Mouse (Mus musculus) neural tube, embryonic 12.5 days (tissue): ENCODE data around the gene Kcnk6. TPM values are rescaled to one million over a fixed set of nuclear protein-coding genes. Genes with fewer than 3 reads are reported as not detected.
A peak's percentile ranks its signal among the peaks of the same experiment; 100 is the strongest.

Experiments
- ATAC-seq: fragments of 200-750 bp; cut with Nextera tagmentation; 2 replicates; pipeline ENCODE4 v1.8.0; 2017; ENCODE audit warnings: low read depth, mild to moderate bottlenecking, moderate TSS enrichment, moderate library complexity; ENCODE audit not compliant: low FRiP score
- H3K27ac ChIP-seq: fragments of 300-500 bp; sonication (generic); 2 replicates; pipeline ENCODE4 v1.5.1; 2016
- H3K27me3 ChIP-seq: fragments of 300-500 bp; sonication (generic); replicated peaks from 2 replicates; pipeline ENCODE4 v1.6.1; 2016; ENCODE audit warnings: mild to moderate bottlenecking
- H3K36me3 ChIP-seq: fragments of 300-500 bp; sonication (generic); 2 replicates; pipeline ENCODE4 v1.6.1; 2016; ENCODE audit warnings: mild to moderate bottlenecking
- H3K4me1 ChIP-seq: fragments of 300-500 bp; sonication (generic); 2 replicates; pipeline ENCODE4 v1.6.1; 2016
- H3K4me2 ChIP-seq: fragments of 300-500 bp; sonication (generic); replicated peaks from 2 replicates; pipeline ENCODE4 v1.6.1; 2016; ENCODE audit warnings: mild to moderate bottlenecking
- H3K4me3 ChIP-seq: fragments of 300-500 bp; sonication (generic); 2 replicates; pipeline ENCODE4 v1.5.1; 2016
- H3K9ac ChIP-seq: fragments of 300-500 bp; sonication (generic); 2 replicates; pipeline ENCODE4 v1.6.1; 2016; ENCODE audit warnings: mild to moderate bottlenecking
- H3K9me3 ChIP-seq: fragments of 300-500 bp; sonication (generic); 2 replicates; pipeline ENCODE4 v1.6.1; 2016; ENCODE audit warnings: mild to moderate bottlenecking
- WGBS: fragments of 180-500 bp; shearing (Covaris S2); methylation state at CpG from one replicate; pipeline ENCODE4 v1.1.7; 2016; 5-methylcytosine and 5-hydroxymethylcytosine counted together
- polyA plus RNA-seq: library from polyadenylated mRNA; unstranded; fragments of >200 nt; fragmentation: Nextera tagmentation; extraction: Ambion mirVana; gene quantifications from 2 replicates; pipeline ENCODE4 v1.2.1, GENCODE M21; 2016

Kcnk6 gene
- polyA plus RNA-seq, 1 experiment from 2014 or later: 0.39 TPM

DNA sequence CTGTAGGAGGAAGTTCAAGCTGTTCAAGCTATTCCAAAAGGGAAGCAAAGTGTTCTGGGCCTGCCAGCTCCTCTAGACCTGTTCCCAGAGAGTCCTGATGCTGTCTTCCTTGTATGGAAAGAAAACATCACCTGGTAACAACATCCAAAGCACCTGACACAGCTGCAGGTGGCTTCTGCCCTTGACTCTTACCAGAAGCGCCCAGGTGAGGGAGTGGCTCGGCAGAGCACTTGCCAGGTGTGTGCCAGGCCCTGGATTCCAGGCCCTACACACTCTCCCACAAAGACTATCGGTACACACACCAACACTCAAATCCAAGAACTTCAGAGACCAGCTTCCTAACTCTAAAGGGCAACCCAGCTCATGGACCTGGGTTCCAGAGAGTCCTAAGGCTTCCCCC lies 31.5 kb upstream of the Kcnk6 start:
- H3K36me3 ChIP-seq: no peaks in the 10 kb centered on the region
- H3K9me3 ChIP-seq: no peaks in the 10 kb centered on the region
- H3K4me3 ChIP-seq: no peak overlapping the region
- H3K27ac ChIP-seq: no peak overlapping the region
- peaks cover 7% of the 10 kb centered on the region for H3K4me1 ChIP-seq
- ATAC-seq: no peak
- 93% methylated on average over 3 of the region's 3 CpGs for WGBS
- no peak overlapping the region for H3K4me2 ChIP-seq
- no peaks in the 10 kb centered on the region for H3K27me3 ChIP-seq
- H3K9ac ChIP-seq: no peak overlapping the region

DNA sequence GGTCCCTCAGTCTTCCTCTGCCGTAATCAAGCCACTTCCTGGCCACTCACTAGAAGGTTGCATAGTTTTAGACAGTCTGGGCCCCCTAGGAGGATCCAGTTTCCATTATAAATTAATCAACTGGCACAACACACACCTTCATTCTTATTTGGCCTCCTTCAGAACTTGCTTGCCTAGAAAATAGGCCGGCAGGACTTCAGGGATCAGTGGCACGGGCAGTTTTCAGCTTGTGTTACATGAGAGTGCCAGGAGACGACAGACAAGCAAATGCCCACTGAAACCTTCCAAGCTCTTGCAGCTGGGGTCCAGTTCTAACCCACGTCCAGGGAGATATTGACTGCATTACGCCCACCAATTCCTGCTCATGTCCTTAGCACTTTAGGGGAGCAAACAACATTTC lies 29.8 kb upstream of the Kcnk6 start:
- Histone ChIP-seq H3K4me3 (no peak overlapping the region), H3K4me2 (no peak overlapping the region), H3K9ac (no peak overlapping the region), H3K27me3 (no peaks in the 10 kb centered on the region), H3K9me3 (no peaks in the 10 kb centered on the region), H3K36me3 (no peaks in the 10 kb centered on the region), H3K27ac (no peak overlapping the region), H3K4me1 (peaks cover 7% of the 10 kb centered on the region)
- no peak for ATAC-seq
- 81% methylated on average over 6 of the region's 6 CpGs for WGBS

GRCm38 (mm10) chr7:29259781-29260730 lies 27.7 kb upstream of the Kcnk6 start:
- H3K9me3 ChIP-seq: no peaks in the 10 kb centered on the region
- H3K4me1 ChIP-seq: peaks cover 7% of the 10 kb centered on the region
- no peak overlapping the region for H3K4me3 ChIP-seq
- H3K9ac ChIP-seq: 0 out of 2 replicates have a peak overlapping the region, but pooled peaks have one; percentile 18
- 76% methylated on average over 10 of the region's 10 CpGs for WGBS
- H3K4me2 ChIP-seq: no peak overlapping the region
- H3K27ac ChIP-seq: no peak overlapping the region
- H3K27me3 ChIP-seq: no peaks in the 10 kb centered on the region
- H3K36me3 ChIP-seq: no peaks in the 10 kb centered on the region
- ATAC-seq: no peak

DNA sequence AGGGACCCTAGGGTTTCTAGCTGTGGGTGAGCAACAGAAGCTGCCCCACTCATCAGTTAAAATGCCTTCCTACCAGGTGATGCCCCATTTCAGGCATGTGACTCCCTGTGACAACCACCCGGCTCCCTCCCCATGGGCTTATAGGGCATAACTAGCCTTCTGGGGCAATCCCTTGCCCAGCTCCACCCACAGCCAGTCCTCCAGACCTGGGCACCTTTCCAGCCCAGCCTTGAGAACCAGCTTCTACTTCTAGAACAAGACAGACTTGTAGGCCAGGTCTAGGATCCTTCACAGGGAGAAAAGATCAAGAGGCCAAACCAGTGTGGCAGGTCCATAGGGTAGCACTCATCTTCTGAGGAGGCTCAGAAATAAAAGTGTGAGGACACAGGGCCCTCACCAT lies 25.1 kb upstream of the Kcnk6 start:
- Histone ChIP-seq H3K9me3 (no peaks in the 10 kb centered on the region), H3K4me3 (no peak overlapping the region), H3K9ac (no peak overlapping the region), H3K4me2 (no peak overlapping the region), H3K36me3 (no peaks in the 10 kb centered on the region), H3K4me1 (peaks cover 7% of the 10 kb centered on the region), H3K27ac (no peak overlapping the region), H3K27me3 (no peaks in the 10 kb centered on the region)
- WGBS: 92% methylated on average over 1 of the region's 1 CpGs
- ATAC-seq: no peak

DNA sequence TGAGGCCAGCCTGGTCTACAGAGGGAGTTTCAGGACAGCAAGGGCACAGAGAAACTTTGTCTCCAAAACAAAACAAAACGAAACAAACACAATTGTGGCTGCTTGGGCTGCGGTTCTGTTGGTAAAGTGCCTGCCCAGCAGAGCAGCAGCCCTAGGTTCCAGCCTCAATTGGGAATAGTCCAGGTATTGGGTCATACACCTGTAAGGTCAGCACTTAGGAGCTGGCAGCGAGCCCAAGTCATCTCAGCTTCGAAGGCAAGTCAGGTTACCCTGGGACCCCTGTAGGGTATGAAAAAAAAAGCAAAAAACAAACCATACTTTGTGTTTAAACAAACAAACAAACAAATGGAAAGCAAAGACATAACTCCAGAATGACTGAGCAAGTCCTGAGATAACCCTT lies 23.6 kb upstream of the Kcnk6 start:
- no peaks in the 10 kb centered on the region for H3K9me3 ChIP-seq
- WGBS: 89% methylated on average over 4 of the region's 4 CpGs
- no peak overlapping the region for H3K9ac ChIP-seq
- no peak overlapping the region for H3K4me3 ChIP-seq
- H3K4me1 ChIP-seq: peaks cover 7% of the 10 kb centered on the region
- no peak overlapping the region for H3K4me2 ChIP-seq
- H3K27me3 ChIP-seq: no peaks in the 10 kb centered on the region
- ATAC-seq: no peak
- no peak overlapping the region for H3K27ac ChIP-seq
- no peaks in the 10 kb centered on the region for H3K36me3 ChIP-seq

DNA sequence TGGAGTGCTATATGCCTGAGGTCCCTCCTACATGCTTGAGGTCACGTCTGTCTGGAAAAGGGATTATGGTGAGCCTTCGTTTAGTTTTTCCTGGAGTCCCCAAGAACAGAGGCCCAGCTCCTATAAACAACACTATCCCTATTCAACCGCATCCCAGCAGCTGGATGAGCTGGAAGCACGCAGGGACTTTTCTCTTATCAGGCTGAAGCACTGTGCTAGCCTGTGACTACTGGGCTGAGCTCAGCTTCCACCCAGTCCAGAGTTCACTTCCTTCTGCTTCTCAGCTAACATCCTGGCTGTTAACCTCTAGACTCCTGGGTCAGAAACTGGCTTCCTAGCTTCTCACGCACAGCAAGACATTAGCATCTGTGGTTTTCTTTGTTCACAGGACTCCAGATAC lies 21.5 kb upstream of the Kcnk6 start:
- WGBS: 73% methylated on average over 5 of the region's 5 CpGs
- H3K27ac ChIP-seq: no peak overlapping the region
- no peaks in the 10 kb centered on the region for H3K4me1 ChIP-seq
- no peaks in the 10 kb centered on the region for H3K36me3 ChIP-seq
- no peak overlapping the region for H3K4me2 ChIP-seq
- H3K4me3 ChIP-seq: no peak overlapping the region
- no peaks in the 10 kb centered on the region for H3K9me3 ChIP-seq
- ATAC-seq: no peak
- 0 out of 2 replicates have a peak, but pooled peaks cover 2% of the 10 kb centered on the region for H3K27me3 ChIP-seq
- no peak overlapping the region for H3K9ac ChIP-seq

DNA sequence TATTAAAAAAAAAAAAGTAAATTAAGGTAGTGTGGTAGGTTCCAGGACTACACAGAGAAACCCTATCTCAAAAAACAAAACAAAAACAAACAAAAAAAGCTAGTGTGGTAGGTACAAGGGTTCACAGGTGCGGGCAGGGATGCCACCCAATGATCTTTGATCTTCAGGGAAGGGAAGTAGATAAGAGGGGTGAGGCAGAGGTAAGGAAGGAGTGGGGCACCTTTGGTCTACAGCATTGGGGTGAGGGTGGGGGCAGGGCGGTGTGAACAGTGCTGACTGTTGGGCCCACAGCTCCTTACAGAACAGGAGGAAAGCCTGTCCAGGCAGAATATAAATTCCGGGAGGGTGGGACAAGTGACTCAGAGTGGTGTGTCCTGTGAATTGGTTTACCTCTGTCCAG lies 18.9 kb upstream of the Kcnk6 start:
- Histone ChIP-seq H3K4me1 (0 out of 2 replicates have a peak, but pooled peaks cover 7% of the 10 kb centered on the region), H3K9ac (no peak overlapping the region), H3K4me2 (no peak overlapping the region), H3K27me3 (peaks cover 18% of the 10 kb centered on the region), H3K9me3 (no peaks in the 10 kb centered on the region), H3K27ac (no peak overlapping the region), H3K36me3 (peaks cover 5% of the 10 kb centered on the region; the same call in 1 of the 2 replicates), H3K4me3 (no peak overlapping the region)
- 83% methylated on average over 3 of the region's 3 CpGs for WGBS
- no peak for ATAC-seq

- Histone ChIP-seq H3K9ac (0 out of 2 replicates have a peak within 1 kb of the TSS, but pooled peaks have one; percentile 41), H3K4me1 (0 out of 2 replicates have a peak, but pooled peaks cover 7% of the 10 kb centered on the region), H3K27me3 (peaks cover 18% of the 10 kb centered on the region), H3K27ac (no peak within 1 kb of the TSS), H3K9me3 (no peaks in the 10 kb centered on the region), H3K4me2 (peak within 1 kb of the TSS; percentile 51), H3K36me3 (peaks cover 21% of the 10 kb centered on the region), H3K4me3 (peak within 1 kb of the TSS; percentile 15; the same call in 1 of the 2 replicates)
- no peak for ATAC-seq
- WGBS: 9% methylated on average over 20 of the region's 20 CpGs
Observed at GRCm38 (mm10) chr7:29248261-29248841, 16.0 kb upstream of the Kcnk6 start, which contains the start of gene 2200002D01Rik. Gene 2200002D01Rik, minus strand, starts transcription at chr7:29248466.

- H3K4me2 ChIP-seq: peak overlapping the region; percentile 51
- no peaks in the 10 kb centered on the region for H3K9me3 ChIP-seq
- 0 out of 2 replicates have a peak overlapping the region, but pooled peaks have one; percentile 41 for H3K9ac ChIP-seq
- peaks cover 18% of the 10 kb centered on the region for H3K27me3 ChIP-seq
- no peak overlapping the region for H3K27ac ChIP-seq
- 0 out of 2 replicates have a peak, but pooled peaks cover 7% of the 10 kb centered on the region for H3K4me1 ChIP-seq
- H3K36me3 ChIP-seq: peaks cover 21% of the 10 kb centered on the region
- peak overlapping the region; percentile 15; the same call in 1 of the 2 replicates for H3K4me3 ChIP-seq
- WGBS: 9% methylated on average over 19 of the region's 19 CpGs
- 0 out of 2 replicates have a peak, but pooled peaks have one; percentile 17 for ATAC-seq
Observed at GRCm38 (mm10) chr7:29247706-29248105, 15.4 kb upstream of the Kcnk6 start.

DNA sequence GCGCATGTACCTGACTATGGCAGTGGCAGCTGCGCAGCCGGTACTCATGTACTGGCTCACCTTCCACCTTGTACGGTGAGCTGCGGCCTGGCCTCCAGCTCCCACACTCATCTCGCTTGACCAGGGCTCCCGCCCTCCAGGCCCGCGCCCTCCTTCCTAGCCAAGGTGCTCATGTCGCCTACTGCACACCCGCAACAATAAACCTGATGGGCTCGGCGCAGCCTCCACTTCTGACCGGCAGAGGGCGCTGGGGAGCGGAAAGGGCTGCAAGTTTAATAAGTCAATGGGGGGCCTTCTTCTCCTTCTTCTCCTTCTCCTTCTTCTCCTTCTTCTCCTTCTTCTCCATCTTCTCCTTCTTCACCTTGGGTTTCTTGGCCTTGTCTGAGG lies 15.0 kb upstream of the Kcnk6 start:
- WGBS: 26% methylated on average over 16 of the region's 16 CpGs
- Histone ChIP-seq H3K27ac (no peak overlapping the region), H3K36me3 (peaks cover 21% of the 10 kb centered on the region), H3K27me3 (peaks cover 18% of the 10 kb centered on the region), H3K4me3 (peak overlapping the region; percentile 15; the same call in 1 of the 2 replicates), H3K9me3 (no peaks in the 10 kb centered on the region), H3K4me2 (peak overlapping the region; percentile 51), H3K4me1 (0 out of 2 replicates have a peak, but pooled peaks cover 7% of the 10 kb centered on the region), H3K9ac (no peak overlapping the region)
- ATAC-seq: peak; percentile 43; the same call in 1 of the 2 replicates

DNA sequence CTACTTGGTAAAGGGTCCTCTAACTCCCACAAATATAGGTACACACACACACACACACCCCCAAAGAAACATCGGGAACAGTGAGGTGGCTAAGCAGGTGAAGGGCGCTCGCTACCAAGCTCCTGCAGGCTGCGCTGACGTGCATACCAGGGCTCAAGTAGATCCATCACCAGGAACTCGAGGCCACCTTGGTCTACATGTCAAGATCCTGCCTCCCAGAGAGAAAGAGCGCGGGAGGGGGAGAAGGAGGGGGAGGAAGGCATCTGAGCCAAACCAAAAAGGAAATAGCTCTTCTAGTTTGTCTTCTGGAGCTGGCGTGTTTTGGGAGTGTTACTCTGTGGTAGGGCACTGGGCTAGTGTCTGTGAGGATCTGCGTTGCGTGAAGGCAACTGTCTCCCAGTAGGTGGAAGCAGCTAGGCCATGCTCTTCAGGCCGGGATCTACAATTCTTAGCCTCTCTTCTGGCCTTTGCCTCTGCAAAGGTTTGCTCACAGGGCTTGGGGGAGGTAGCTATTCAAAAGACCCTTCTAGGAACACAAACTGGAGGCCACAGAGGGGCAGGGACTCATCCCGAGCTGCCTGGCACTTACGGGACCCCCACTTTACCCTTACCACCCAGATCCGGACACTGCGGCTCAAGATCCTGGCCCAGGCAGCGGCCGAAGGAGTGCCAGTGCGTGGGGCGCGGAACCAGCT lies 14.5 kb upstream of the Kcnk6 start:
- no peak overlapping the region for H3K4me2 ChIP-seq
- no peak for ATAC-seq
- no peak overlapping the region for H3K4me3 ChIP-seq
- H3K4me1 ChIP-seq: 0 out of 2 replicates have a peak, but pooled peaks cover 7% of the 10 kb centered on the region
- H3K36me3 ChIP-seq: peaks cover 21% of the 10 kb centered on the region
- no peaks in the 10 kb centered on the region for H3K9me3 ChIP-seq
- H3K27me3 ChIP-seq: peaks cover 18% of the 10 kb centered on the region
- WGBS: 88% methylated on average over 21 of the region's 21 CpGs
- H3K9ac ChIP-seq: no peak overlapping the region
- H3K27ac ChIP-seq: no peak overlapping the region

DNA sequence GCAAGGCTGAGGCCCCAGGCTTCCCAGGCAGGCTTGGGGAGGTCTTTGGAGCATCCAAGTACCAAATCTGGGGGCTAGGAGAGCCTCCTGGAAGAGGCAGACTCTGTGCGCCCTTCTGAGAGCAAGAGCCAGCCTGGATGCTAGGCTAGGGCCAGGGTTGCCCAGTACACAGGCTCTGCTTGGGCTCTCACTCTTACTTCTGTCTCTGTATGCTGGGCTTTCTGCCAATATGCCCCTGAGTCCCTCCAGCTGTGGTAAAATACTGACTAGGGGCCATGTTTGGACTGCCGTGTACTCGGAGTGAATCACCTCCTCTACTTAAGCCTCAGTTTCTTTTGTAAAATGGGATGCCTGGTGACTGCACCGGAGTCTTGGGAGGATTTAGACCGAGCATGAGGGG lies 13.7 kb upstream of the Kcnk6 start:
- 89% methylated on average over 5 of the region's 5 CpGs for WGBS
- H3K4me1 ChIP-seq: 0 out of 2 replicates have a peak, but pooled peaks cover 7% of the 10 kb centered on the region
- H3K27me3 ChIP-seq: peaks cover 18% of the 10 kb centered on the region
- no peak for ATAC-seq
- no peak overlapping the region for H3K4me2 ChIP-seq
- H3K4me3 ChIP-seq: no peak overlapping the region
- H3K9ac ChIP-seq: no peak overlapping the region
- no peak overlapping the region for H3K27ac ChIP-seq
- peaks cover 21% of the 10 kb centered on the region for H3K36me3 ChIP-seq
- H3K9me3 ChIP-seq: no peaks in the 10 kb centered on the region
